Mouse (Mus musculus) 3134 (cell line): Measurements from ENCODE around the gene Cdk19.

ENCODE experiments used
- DNase-seq: peaks from one replicate; pipeline ENCODE4 v3.0.0-alpha.2; 2011; ENCODE audit warnings: low spot score; ENCODE audit not compliant: insufficient read length; ENCODE audit errors: extremely low read depth

The Cdk19 gene

GRCm38 (mm10) chr10:40339351-40339964, at the start of gene Cdk19:
TSS of gene Cdk19 (plus strand) at chr10:40339564.
- peak; percentile 49 for DNase-seq

DNA sequence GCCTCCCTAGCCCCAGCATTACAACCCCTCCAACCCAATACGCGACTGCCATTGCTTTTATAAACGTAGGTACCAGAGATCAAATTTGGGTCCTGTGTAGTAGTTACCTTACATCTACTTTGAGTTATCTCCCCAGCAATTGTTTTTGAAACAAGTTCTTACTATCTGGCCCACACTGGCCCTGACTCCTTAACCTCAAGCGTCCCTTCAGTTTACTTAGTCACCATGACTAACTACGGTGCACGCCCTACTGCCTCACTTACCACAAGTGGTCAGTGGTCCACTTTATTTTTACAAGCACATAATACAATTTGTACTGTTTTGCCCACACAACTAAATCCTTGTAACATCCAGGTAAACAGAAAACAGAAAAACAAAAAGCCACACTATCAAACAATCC, 46.7 kb upstream of the Cdk19 start:
- DNase-seq, result no peak

GRCm38 (mm10) chr10:40300648-40301171, 38.7 kb upstream of the Cdk19 start:
- peak; percentile 89 for DNase-seq

DNA sequence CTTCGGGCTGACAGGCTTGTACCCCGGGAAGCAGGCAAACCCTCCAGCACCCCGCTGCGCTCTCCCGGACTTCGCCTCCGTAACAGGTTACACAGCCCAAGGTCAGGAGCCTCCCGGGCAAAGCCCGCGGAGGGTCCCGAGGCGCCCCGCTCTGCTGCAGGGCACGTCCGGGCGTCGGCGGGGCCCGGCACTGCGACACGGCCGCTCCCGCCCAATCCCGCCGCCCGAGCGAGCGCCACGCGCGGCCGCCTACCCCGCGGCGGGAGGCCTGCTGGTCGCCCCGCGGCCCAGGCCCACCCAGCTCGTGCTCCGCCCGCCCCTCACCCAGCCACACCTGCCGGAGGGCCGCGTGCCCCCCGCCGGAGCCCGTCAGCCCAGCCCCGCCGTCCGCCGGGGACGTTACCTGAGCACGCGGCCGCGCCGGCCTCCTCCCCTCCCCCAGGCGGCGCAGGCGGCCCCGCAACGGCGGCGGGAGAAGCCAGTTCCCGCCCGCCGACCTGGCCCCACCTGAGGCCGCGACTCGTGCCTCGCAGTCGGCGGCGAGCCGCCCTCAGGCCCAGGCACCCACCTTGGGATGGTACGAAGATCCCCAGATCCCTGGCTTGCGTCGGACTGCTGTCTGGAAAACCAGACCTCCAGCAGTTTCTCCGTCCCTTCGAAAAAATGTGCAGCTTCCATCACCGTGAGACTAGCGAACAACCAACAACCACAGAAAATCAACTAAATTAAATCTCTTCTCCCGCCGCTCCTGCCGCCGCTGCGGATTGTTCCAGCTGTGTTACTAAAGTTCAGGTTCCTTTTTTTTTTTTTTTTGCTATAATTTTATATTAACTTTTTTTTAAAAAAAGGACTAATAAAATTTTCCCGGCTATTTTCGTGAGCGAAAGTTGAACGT, 37.9 kb upstream of the Cdk19 start:
- DNase-seq, result peak; percentile 68

DNA sequence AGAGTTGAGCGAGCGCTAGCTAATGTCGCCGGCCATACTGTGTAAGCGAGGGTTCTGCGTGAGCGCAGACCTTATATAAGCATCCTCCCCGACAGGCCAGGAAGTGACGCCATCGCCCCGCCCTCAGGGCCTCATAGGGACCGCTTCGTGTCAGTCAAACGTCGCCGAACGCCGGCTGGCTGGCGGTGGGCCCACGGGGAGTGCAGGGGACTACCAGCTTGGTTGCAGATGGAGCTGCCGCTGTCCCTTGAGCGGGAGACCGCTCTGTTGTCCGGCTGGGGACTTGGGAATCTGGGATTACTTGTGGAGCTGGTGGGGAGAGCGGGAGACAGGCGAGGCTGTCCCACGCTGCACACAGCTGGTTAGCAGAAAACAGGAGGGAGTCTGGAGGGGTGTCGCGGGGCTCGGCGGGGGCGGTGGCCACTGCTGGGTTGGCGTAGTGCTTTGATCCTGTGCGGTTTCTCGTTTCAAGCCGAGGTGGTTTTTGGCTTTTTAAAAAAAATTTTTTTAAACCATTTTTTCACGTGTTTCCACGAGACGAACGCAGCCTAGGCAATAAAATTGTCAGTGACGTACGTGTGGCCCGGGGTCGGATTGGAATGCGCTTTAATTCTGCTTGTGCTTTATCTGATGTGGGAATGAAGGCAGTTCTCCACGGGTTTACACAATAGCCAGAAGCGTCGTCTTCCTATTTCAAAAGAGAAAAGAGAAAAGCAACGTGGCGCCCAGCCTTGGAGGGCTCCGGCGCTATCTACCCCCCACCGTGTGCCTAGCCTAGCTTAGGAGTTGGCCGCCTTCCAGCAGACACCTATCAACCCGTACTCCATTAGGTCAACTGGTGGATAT, 37.0 kb upstream of the Cdk19 start, which contains the start of gene Amd1:
Gene Amd1 (minus strand): TSS at position 47 of the 846 bp plus-strand sequence.
- DNase-seq, result peak; percentile 98

- DNase-seq, result no peak
These were observed 33.4 kb upstream of the Cdk19 start for GRCm38 (mm10) chr10:40305989-40306388.

- DNase-seq, result no peak
These were observed 31.4 kb upstream of the Cdk19 start for GRCm38 (mm10) chr10:40307826-40308583.

GRCm38 (mm10) chr10:40309884-40310635, 29.3 kb upstream of the Cdk19 start:
- DNase-seq, result peak; percentile 77

GRCm38 (mm10) chr10:40312781-40313180, 26.6 kb upstream of the Cdk19 start:
- DNase-seq, result no peak

- DNase-seq, result no peak
These were observed 22.4 kb upstream of the Cdk19 start for GRCm38 (mm10) chr10:40316841-40317585.

GRCm38 (mm10) chr10:40320306-40320705, 19.1 kb upstream of the Cdk19 start:
- no peak for DNase-seq

DNA sequence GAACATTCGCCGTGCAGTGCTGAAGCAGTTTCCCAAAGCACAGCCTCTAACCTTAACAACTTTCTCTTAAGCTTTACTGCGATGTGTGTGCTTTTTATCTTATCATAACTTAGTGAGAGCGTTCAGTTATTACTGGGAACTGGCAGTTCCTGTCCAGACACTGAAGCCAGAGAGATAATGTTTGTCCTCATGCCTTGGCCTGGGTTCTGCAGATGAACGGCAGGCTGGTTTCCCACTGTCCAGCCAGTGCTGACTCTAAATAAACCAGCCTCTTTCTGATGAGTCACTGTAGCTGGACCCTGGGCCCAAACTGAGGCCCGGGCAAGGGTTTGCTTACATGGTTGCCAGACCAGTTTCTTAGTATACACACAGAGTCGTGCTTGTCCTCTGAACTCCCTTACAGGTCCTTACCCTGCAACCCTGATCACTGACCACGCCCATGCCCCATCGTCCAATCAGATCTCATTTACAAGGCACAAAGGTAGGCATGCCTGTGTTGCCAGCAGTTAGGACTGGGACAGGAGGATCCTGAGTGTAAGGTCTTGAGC, 11.3 kb upstream of the Cdk19 start:
- peak; percentile 39 for DNase-seq

GRCm38 (mm10) chr10:40330262-40330661, 9.1 kb upstream of the Cdk19 start:
- DNase-seq, result no peak

GRCm38 (mm10) chr10:40332864-40333263, 6.5 kb upstream of the Cdk19 start:
- no peak for DNase-seq

DNA sequence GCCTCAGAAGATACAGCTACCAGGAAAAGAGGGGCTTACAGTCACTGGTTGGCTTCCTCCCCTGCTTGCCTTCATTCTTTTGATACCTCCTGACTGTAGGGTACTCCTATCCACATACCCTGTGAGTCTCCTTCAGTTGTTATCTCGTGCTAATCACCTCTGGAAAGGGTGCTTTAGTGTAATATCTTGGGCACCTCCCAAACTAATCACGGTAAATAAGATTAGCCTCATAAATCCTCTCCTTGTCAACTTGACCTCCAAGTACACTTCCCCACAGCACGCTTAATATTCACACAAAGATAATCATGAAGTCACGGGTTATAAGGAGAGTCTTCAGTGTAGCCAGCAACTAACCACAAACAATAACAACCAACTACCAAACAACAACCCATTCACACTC, 2.7 kb downstream of the Cdk19 start:
- DNase-seq, result no peak

DNA sequence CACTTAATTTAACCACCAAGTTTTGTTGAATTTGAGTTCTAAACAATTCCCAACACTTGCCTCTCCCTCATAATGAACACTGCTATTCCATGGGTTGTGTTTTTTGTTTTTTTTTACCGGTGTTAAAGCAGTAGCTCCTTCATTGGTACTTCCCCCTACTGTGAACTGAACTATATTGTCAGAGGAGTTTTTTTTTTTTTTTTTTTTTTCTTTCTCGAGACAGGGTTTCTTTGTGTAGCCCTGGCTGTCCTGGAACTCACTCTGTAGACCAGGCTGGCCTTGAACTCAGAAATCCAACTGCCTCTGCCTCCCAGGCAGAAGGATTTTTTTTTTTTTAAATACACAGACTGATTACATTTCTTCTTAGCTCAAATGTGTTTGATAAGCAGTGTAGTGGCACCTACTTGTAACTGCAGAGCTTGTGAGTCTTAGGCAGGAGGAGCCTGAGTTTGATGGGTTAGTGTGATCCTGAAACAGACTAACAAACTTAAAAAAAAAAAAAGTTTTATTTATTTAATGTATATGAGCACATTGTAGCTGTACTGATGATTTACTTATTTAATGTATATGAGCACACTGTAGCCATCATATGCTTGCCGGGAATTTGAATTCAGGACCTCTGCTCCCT, 7.5 kb downstream of the Cdk19 start:
- no peak for DNase-seq

- DNase-seq, result peak; percentile 67
These were observed 8.1 kb downstream of the Cdk19 start for GRCm38 (mm10) chr10:40347461-40347954.
